9 mouse cellular contexts compared by ENCODE assay signal in the genomic region with DNA sequence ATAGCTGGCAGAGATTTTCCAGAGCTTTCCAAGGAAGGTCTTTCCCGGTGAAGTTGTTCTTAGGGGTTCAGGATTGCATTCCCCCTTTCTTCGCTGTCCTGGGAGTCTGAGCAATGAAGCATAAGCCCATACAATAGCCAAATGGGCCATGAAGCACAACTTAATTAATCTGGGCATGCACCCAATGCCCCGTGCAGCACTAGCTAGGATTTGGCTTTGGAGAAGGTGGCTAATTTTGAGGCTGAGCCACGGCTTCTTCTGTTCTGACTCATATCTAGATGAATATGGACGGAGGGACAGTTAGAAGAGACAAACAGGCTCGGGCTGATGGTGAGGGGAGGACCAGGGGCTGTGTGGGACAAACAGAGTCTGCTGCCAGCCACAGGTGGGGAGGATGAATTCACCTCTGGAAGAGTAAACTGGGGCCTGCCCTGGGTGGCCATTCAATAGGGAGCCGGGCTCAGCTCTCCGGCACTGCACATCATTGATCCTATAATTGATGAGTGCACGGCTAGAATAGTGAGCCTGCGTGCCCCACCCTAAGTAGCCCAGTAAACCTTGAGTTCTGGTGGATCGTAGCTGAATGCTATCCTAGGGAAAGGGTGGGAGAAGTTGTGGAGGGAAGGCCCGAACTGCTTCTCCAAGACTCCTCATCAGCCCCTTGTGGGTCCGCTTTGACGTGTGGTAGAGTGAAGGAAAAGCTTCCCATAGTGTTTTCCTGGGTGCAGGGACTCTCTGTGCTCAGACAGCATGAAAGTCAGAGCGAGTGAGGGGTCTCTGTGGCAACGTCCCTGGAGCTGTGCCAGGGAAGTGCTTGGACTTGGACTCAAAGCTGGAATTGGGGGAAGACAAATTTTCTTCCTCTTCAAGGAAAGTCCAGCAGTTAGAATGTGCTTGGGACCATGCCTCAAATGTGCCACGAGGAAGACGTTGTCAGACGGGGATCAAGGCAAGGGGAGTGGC.
DNase-seq lines count a peak whose midpoint lies in the region; ATAC-seq lines count a peak whose summit lies in the region.
"Had no signal": no experiment of that assay in that cellular context is flagged by ENCODE, and none has a peak within 500 bp of the region (broad histone marks: within the 10 kb centered on the region; RNA-seq: fewer than 3 reads in every experiment).

No protein-coding gene starts in this region.

- H3K4me3 ChIP-seq in forebrain, embryonic 16.5 days (replicated peaks; ENCODE audit: low read length) = no peak overlapping the region
- no peak overlapping the region for H3K4me3 ChIP-seq in midbrain, embryonic 16.5 days (ENCODE audit: low read depth, low read length)
- H3K4me3 ChIP-seq: lung, embryonic 15.5 days had no signal

- H3K4me1 ChIP-seq in forebrain, embryonic 16.5 days (replicated peaks; ENCODE audit: control insufficient read depth, insufficient read depth, low read length) = peaks cover 28% of the 10 kb centered on the region
- H3K4me1 ChIP-seq in midbrain, embryonic 16.5 days (ENCODE audit: control insufficient read depth, insufficient read depth, low read length) = peaks cover 14% of the 10 kb centered on the region; the same call in 1 of the 2 replicates

- peak; percentile 19 for DNase-seq in adrenal gland, postnatal 10 days
- no peak for DNase-seq in adrenal gland, adult (ENCODE audit: inconsistent age in 2 of 2, low spot score in 1 of 2)
- DNase-seq in kidney, postnatal 4 days = peak; percentile 39 to 44
- no peak for DNase-seq in kidney, postnatal 36 days
- DNase-seq in yolk sac, embryonic 10.5 days (ENCODE audit: low spot score) = no peak
- no peak for DNase-seq in adrenal gland, postnatal 14 days

- ATAC-seq in forebrain, embryonic 16.5 days = peak; percentile 85
- ATAC-seq in midbrain, embryonic 16.5 days = peak; percentile 33; the same call in 1 of the 2 replicates

- no peak overlapping the region for H3K9ac ChIP-seq in forebrain, embryonic 16.5 days (replicated peaks; ENCODE audit: low read depth, low read length)
- H3K9ac ChIP-seq in midbrain, embryonic 16.5 days (ENCODE audit: low read depth, low read length) = no peak overlapping the region
- H3K9ac ChIP-seq: lung, embryonic 15.5 days had no signal

- no peaks in the 10 kb centered on the region for H3K27me3 ChIP-seq in forebrain, embryonic 16.5 days (replicated peaks; ENCODE audit: control insufficient read depth, insufficient read depth, low read length)
- H3K27me3 ChIP-seq in midbrain, embryonic 16.5 days (ENCODE audit: control insufficient read depth, insufficient read depth, low read depth, low read length) = no peaks in the 10 kb centered on the region
- H3K27me3 ChIP-seq: lung, embryonic 15.5 days had no signal

- peak overlapping the region; percentile 46 for H3K27ac ChIP-seq in forebrain, embryonic 16.5 days (ENCODE audit: low read length)
- peak overlapping the region; percentile 48 for H3K27ac ChIP-seq in midbrain, embryonic 16.5 days (ENCODE audit: low read length)
- H3K27ac ChIP-seq: lung, embryonic 15.5 days had no signal

- no peak overlapping the region for H3K4me2 ChIP-seq in forebrain, embryonic 16.5 days (ENCODE audit: low read length)
- no peak overlapping the region for H3K4me2 ChIP-seq in midbrain, embryonic 16.5 days (ENCODE audit: low read length)
- H3K4me2 ChIP-seq: lung, embryonic 15.5 days had no signal

- WGBS in forebrain, embryonic 16.5 days = 13% methylated on average over 19 of the region's 19 CpGs
- WGBS in midbrain, embryonic 16.5 days = 22% methylated on average over 19 of the region's 19 CpGs

- H3K9me3 ChIP-seq in forebrain, embryonic 16.5 days (ENCODE audit: control insufficient read depth, low read length) = no peaks in the 10 kb centered on the region
- H3K9me3 ChIP-seq in midbrain, embryonic 16.5 days (replicated peaks; ENCODE audit: control insufficient read depth, low read length, poor library complexity, severe bottlenecking) = no peaks in the 10 kb centered on the region
- H3K9me3 ChIP-seq: lung, embryonic 15.5 days had no signal

- no peaks in the 10 kb centered on the region for H3K36me3 ChIP-seq in forebrain, embryonic 16.5 days (ENCODE audit: control insufficient read depth, insufficient read depth)
- no peaks in the 10 kb centered on the region for H3K36me3 ChIP-seq in midbrain, embryonic 16.5 days (ENCODE audit: control insufficient read depth, insufficient read depth, low read length)
- H3K36me3 ChIP-seq: lung, embryonic 15.5 days had no signal

Comparison
In these comparisons a context has a peak if more than half of its experiments do, and no peak if none do; other contexts are left out.
1. DNase-seq: peak in adrenal gland, postnatal 10 days (single experiment) and kidney, postnatal 4 days (2 of 2); none in adrenal gland, adult (0 of 2), kidney, postnatal 36 days (0 of 2), yolk sac, embryonic 10.5 days (single experiment) and adrenal gland, postnatal 14 days (single experiment).